17 mouse cellular contexts compared by ENCODE assay signal in genomic region chr9:65197826-65198225, GRCm38 (mm10). TPM values are rescaled to one million over a fixed set of nuclear protein-coding genes. Genes with fewer than 3 reads are reported as not detected.
DNase-seq lines count a peak whose midpoint lies in the region; ATAC-seq and TF ChIP-seq lines count a peak whose summit lies in the region.
"Had no signal": no experiment of that assay in that cellular context is flagged by ENCODE, and none has a peak within 500 bp of the region (broad histone marks: within the 10 kb centered on the region; RNA-seq: fewer than 3 reads in every experiment).

No protein-coding gene starts in this region.

- peak overlapping the region; percentile 63 for H3K4me2 ChIP-seq in liver, embryonic 15.5 days
- no peak overlapping the region for H3K4me2 ChIP-seq in midbrain, embryonic 14.5 days (ENCODE audit: low read length)
- H3K4me2 ChIP-seq: embryonic facial prominence, embryonic 12.5 days; midbrain, embryonic 11.5 days; neural tube, embryonic 12.5 days had no signal

- no peak overlapping the region for H3K9ac ChIP-seq in ES-Bruce4 (ENCODE audit: low read depth, poor library complexity, severe bottlenecking)
- H3K9ac ChIP-seq in liver, embryonic 15.5 days, result peak overlapping the region; percentile 30
- no peak overlapping the region for H3K9ac ChIP-seq in midbrain, embryonic 14.5 days (replicated peaks; ENCODE audit: low read length)
- H3K9ac ChIP-seq: embryonic facial prominence, embryonic 12.5 days; neural tube, embryonic 12.5 days had no signal

- 0 out of 2 replicates have a peak overlapping the region, but pooled peaks have one; percentile 3 for H3K27ac ChIP-seq in heart, embryonic 10.5 days
- peak overlapping the region; percentile 11 for H3K27ac ChIP-seq in ES-Bruce4 (ENCODE audit: insufficient read depth, low read length)
- peak overlapping the region; percentile 93 for H3K27ac ChIP-seq in liver, embryonic 15.5 days (replicated peaks)
- no peak overlapping the region for H3K27ac ChIP-seq in midbrain, embryonic 14.5 days (replicated peaks; ENCODE audit: low read depth, low read length)
- H3K27ac ChIP-seq: neural tube, embryonic 12.5 days had no signal

- 0 out of 2 replicates have a peak, but pooled peaks have one; percentile 14 for ATAC-seq in liver, embryonic 15.5 days (ENCODE audit: insufficient read depth)
- no peak for ATAC-seq in midbrain, embryonic 14.5 days (ENCODE audit: low FRiP score, low TSS enrichment)
- ATAC-seq: lung, postnatal 0 days had no signal

- 77% methylated on average over 6 of the region's 6 CpGs for WGBS in heart, embryonic 10.5 days
- WGBS in liver, embryonic 15.5 days (ENCODE audit: insufficient replicate concordance), result 54% methylated on average over 6 of the region's 6 CpGs
- 82% methylated on average over 6 of the region's 6 CpGs for WGBS in midbrain, embryonic 14.5 days

- H3K4me1 ChIP-seq in heart, embryonic 10.5 days, result peaks cover 25% of the 10 kb centered on the region
- H3K4me1 ChIP-seq in ES-Bruce4 (ENCODE audit: control insufficient read depth, insufficient read depth, low read length), result peaks cover 11% of the 10 kb centered on the region
- H3K4me1 ChIP-seq in liver, embryonic 15.5 days (replicated peaks), result peaks cover 87% of the 10 kb centered on the region
- no peaks in the 10 kb centered on the region for H3K4me1 ChIP-seq in midbrain, embryonic 14.5 days (ENCODE audit: control insufficient read depth, insufficient read depth, low read length)

- no peak for DNase-seq in heart, embryonic 10.5 days (ENCODE audit: low spot score)
- no peak for DNase-seq in heart, postnatal 36 days
- peak; percentile 83 for DNase-seq in c-Kit-negative CD71-positive TER-119-positive erythroid progenitor cells, embryonic 14.5 days (ENCODE audit: low read depth, low spot score)
- DNase-seq in midbrain, embryonic 14.5 days, result no peak
- no peak for DNase-seq in cerebellum, postnatal 36 days
- DNase-seq: cerebellum, adult 8-10 months; heart, adult 11 months; kidney, adult 9 months; left cerebral cortex, postnatal 4 days; thymus, postnatal 4 days had no signal

- no peak for TF ChIP-seq EP300 in ES-Bruce4 (IDR thresholded peaks at IDR 0.05; ENCODE audit: insufficient read depth, low read depth, low read length)

- no peaks in the 10 kb centered on the region for H3K27me3 ChIP-seq in heart, embryonic 10.5 days (ENCODE audit: insufficient read depth, poor library complexity, severe bottlenecking)
- no peaks in the 10 kb centered on the region for H3K27me3 ChIP-seq in ES-Bruce4 (ENCODE audit: control insufficient read depth, insufficient read depth, low read length, poor library complexity, severe bottlenecking)
- no peaks in the 10 kb centered on the region for H3K27me3 ChIP-seq in liver, embryonic 15.5 days
- H3K27me3 ChIP-seq in midbrain, embryonic 14.5 days (ENCODE audit: control insufficient read depth, insufficient read depth, low read length), result no peaks in the 10 kb centered on the region
- H3K27me3 ChIP-seq: embryonic facial prominence, embryonic 12.5 days; neural tube, embryonic 12.5 days had no signal

- H3K36me3 ChIP-seq in heart, embryonic 10.5 days, result no peaks in the 10 kb centered on the region
- no peaks in the 10 kb centered on the region for H3K36me3 ChIP-seq in ES-Bruce4 (ENCODE audit: control insufficient read depth, insufficient read depth, low read length, poor library complexity, severe bottlenecking)
- H3K36me3 ChIP-seq in liver, embryonic 15.5 days (replicated peaks), result no peaks in the 10 kb centered on the region
- no peaks in the 10 kb centered on the region for H3K36me3 ChIP-seq in midbrain, embryonic 14.5 days (ENCODE audit: control insufficient read depth, insufficient read depth, low read length)
- H3K36me3 ChIP-seq: embryonic facial prominence, embryonic 12.5 days; neural tube, embryonic 12.5 days had no signal

- TF ChIP-seq POLR2A in ES-Bruce4 (IDR thresholded peaks at IDR 0.05; ENCODE audit: insufficient read depth, low read length), result no peak

- no peak overlapping the region for H3K4me3 ChIP-seq in heart, embryonic 10.5 days
- no peak overlapping the region for H3K4me3 ChIP-seq in ES-Bruce4 (ENCODE audit: low read depth, low read length)
- peak overlapping the region; percentile 3; the same call in 1 of the 2 replicates for H3K4me3 ChIP-seq in liver, embryonic 15.5 days (replicated peaks)
- no peak overlapping the region for H3K4me3 ChIP-seq in midbrain, embryonic 14.5 days (replicated peaks; ENCODE audit: low read depth, low read length)
- H3K4me3 ChIP-seq: embryonic facial prominence, embryonic 12.5 days; neural tube, embryonic 12.5 days had no signal

- TF ChIP-seq CTCF in ES-Bruce4 (IDR thresholded peaks at IDR 0.05; ENCODE audit: low read depth, low read length), result no peak

- H3K9me3 ChIP-seq in heart, embryonic 10.5 days, result no peaks in the 10 kb centered on the region
- H3K9me3 ChIP-seq in ES-Bruce4 (replicated peaks; ENCODE audit: control insufficient read depth, insufficient read depth, low read length, poor library complexity, severe bottlenecking), result no peaks in the 10 kb centered on the region
- no peaks in the 10 kb centered on the region for H3K9me3 ChIP-seq in liver, embryonic 15.5 days (replicated peaks)
- H3K9me3 ChIP-seq in midbrain, embryonic 14.5 days (ENCODE audit: control insufficient read depth, low read length), result no peaks in the 10 kb centered on the region
- H3K9me3 ChIP-seq: embryonic facial prominence, embryonic 12.5 days; neural tube, embryonic 12.5 days had no signal

- intact Hi-C loops in heart, postnatal 36 days (cut with DNase I), result loop anchor here (2.0 to 5.0 kb wide), 2 partner anchors 17 to 166 kb away; partner anchors contain the start of gene Dpp8

RNA-seq across cellular contexts. Expression of gene Parp16, which starts 2.7 kb away (rescaled TPM):
- 4.8 and 5.8 TPM in 2 replicates for polyA plus RNA-seq in heart, embryonic 10.5 days (2016; fragmentation: Nextera tagmentation; extraction: Ambion mirVana)
- 1 to 10 TPM; 3.8 to 4.1 TPM for total RNA-seq in heart, postnatal 36 days (2021)
- 5.7 and 7.1 TPM in 2 replicates for polyA plus RNA-seq in ES-Bruce4 (2011; ENCODE audit: insufficient read depth, insufficient read length, low read depth, missing spikeins)
- 9.5 and 10.2 TPM in 2 replicates for polyA plus RNA-seq in liver, embryonic 15.5 days (2015; fragmentation: Nextera tagmentation; extraction: Ambion mirVana)
- polyA plus RNA-seq in midbrain, embryonic 14.5 days (2014; fragmentation: Nextera tagmentation; extraction: Ambion mirVana), result 5.2 and 6.5 TPM in 2 replicates

RNA-seq across cellular contexts. Expression of gene Igdcc3, which starts 56.8 kb away (rescaled TPM):
- polyA plus RNA-seq in heart, embryonic 10.5 days (2016; fragmentation: Nextera tagmentation; extraction: Ambion mirVana), result 26.8 and 65.0 TPM in 2 replicates
- under 1 TPM in 1 of 2 experiments, not detected in 1; 0.08 TPM for total RNA-seq in heart, postnatal 36 days (2021)
- 8.6 and 8.9 TPM in 2 replicates for polyA plus RNA-seq in ES-Bruce4 (2011; ENCODE audit: insufficient read depth, insufficient read length, low read depth, missing spikeins)
- polyA plus RNA-seq in liver, embryonic 15.5 days (2015; fragmentation: Nextera tagmentation; extraction: Ambion mirVana), result 0.07 and 0.08 TPM in 2 replicates
- 10.7 and 14.1 TPM in 2 replicates for polyA plus RNA-seq in midbrain, embryonic 14.5 days (2014; fragmentation: Nextera tagmentation; extraction: Ambion mirVana)
- total RNA-seq: hematopoietic stem cell, adult 5-6 weeks had no signal
